Mouse (Mus musculus) limb, embryonic 15.5 days (tissue): ENCODE measurements around the gene Ccl22. TPM values are rescaled to one million over a fixed set of nuclear protein-coding genes. Genes with fewer than 3 reads are reported as not detected.

Experiments
- ATAC-seq: fragments of 200-750 bp; cut with Nextera tagmentation; 2 replicates; pipeline ENCODE4 v1.8.0; 2017; ENCODE audit warnings: low read depth, moderate TSS enrichment; ENCODE audit not compliant: insufficient number of reproducible peaks, low FRiP score, low TSS enrichment
- H3K27ac ChIP-seq: fragments of 300-500 bp; sonication (generic); 2 replicates; pipeline ENCODE4 v1.5.1; 2015; ENCODE audit warnings: moderate library complexity, mild to moderate bottlenecking, inconsistent platforms
- H3K27me3 ChIP-seq: fragments of 300-500 bp; sonication (generic); 2 replicates; pipeline ENCODE4 v1.6.1; 2015; ENCODE audit warnings: inconsistent platforms
- H3K36me3 ChIP-seq: fragments of 300-500 bp; sonication (generic); 2 replicates; pipeline ENCODE4 v1.6.1; 2015; ENCODE audit warnings: inconsistent platforms
- H3K4me1 ChIP-seq: fragments of 300-500 bp; sonication (generic); 2 replicates; pipeline ENCODE4 v1.6.1; 2015; ENCODE audit warnings: inconsistent platforms
- H3K4me2 ChIP-seq: fragments of 300-500 bp; sonication (generic); 2 replicates; pipeline ENCODE4 v1.6.1; 2015; ENCODE audit warnings: mild to moderate bottlenecking, inconsistent platforms
- H3K4me3 ChIP-seq: fragments of 300-500 bp; sonication (generic); 2 replicates; pipeline ENCODE4 v1.5.1; 2015; ENCODE audit warnings: mild to moderate bottlenecking, inconsistent platforms
- H3K9ac ChIP-seq: fragments of 300-500 bp; sonication (generic); 2 replicates; pipeline ENCODE4 v1.6.1; 2015; ENCODE audit warnings: inconsistent platforms
- H3K9me3 ChIP-seq: fragments of 300-500 bp; sonication (generic); 2 replicates; pipeline ENCODE4 v1.6.1; 2016; ENCODE audit warnings: inconsistent platforms
- WGBS: fragments of 180-500 bp; shearing (Covaris S2); methylation state at CpG from one replicate; pipeline ENCODE4 v1.1.7; 2015; 5-methylcytosine and 5-hydroxymethylcytosine counted together
- polyA plus RNA-seq: library from polyadenylated mRNA; unstranded; fragments of >200 nt; fragmentation: Nextera tagmentation; extraction: Ambion mirVana; gene quantifications from 2 replicates; pipeline ENCODE4 v1.2.1, GENCODE M21; 2015

The Ccl22 gene
- polyA plus RNA-seq, 1 experiment from 2014 or later = not detected

- H3K4me2 ChIP-seq = no peak overlapping the region
- H3K9ac ChIP-seq = no peak overlapping the region
- H3K9me3 ChIP-seq = no peaks in the 10 kb centered on the region
- H3K27ac ChIP-seq = no peak overlapping the region
- no peaks in the 10 kb centered on the region for H3K27me3 ChIP-seq
- H3K4me3 ChIP-seq = no peak overlapping the region
- 61% methylated on average over 7 of the region's 7 CpGs for WGBS
- H3K36me3 ChIP-seq = no peaks in the 10 kb centered on the region
- H3K4me1 ChIP-seq = peaks cover 29% of the 10 kb centered on the region
- no peak for ATAC-seq
Measured at GRCm38 (mm10) chr8:94781155-94781837, 35.9 kb downstream of the Ccl22 start.

- Histone ChIP-seq H3K36me3 (no peaks in the 10 kb centered on the region), H3K4me2 (0 out of 2 replicates have a peak overlapping the region, but pooled peaks have one; percentile 15), H3K4me3 (no peak overlapping the region), H3K27me3 (no peaks in the 10 kb centered on the region), H3K27ac (no peak overlapping the region), H3K4me1 (peaks cover 29% of the 10 kb centered on the region), H3K9me3 (no peaks in the 10 kb centered on the region), H3K9ac (no peak overlapping the region)
- 0 out of 2 replicates have a peak, but pooled peaks have one; percentile 40 for ATAC-seq
- 9% methylated on average over 11 of the region's 11 CpGs for WGBS
Measured at GRCm38 (mm10) chr8:94781838-94782235, 36.4 kb downstream of the Ccl22 start.

GRCm38 (mm10) chr8:94783890-94784289 lies 38.5 kb downstream of the Ccl22 start:
- Histone ChIP-seq H3K4me1 (peaks cover 26% of the 10 kb centered on the region), H3K27ac (no peak overlapping the region), H3K36me3 (no peaks in the 10 kb centered on the region), H3K27me3 (no peaks in the 10 kb centered on the region), H3K4me2 (no peak overlapping the region), H3K4me3 (no peak overlapping the region), H3K9ac (no peak overlapping the region), H3K9me3 (no peaks in the 10 kb centered on the region)
- 59% methylated on average over 4 of the region's 4 CpGs for WGBS
- ATAC-seq = no peak

- Histone ChIP-seq H3K27ac (no peak overlapping the region), H3K9me3 (no peaks in the 10 kb centered on the region), H3K9ac (no peak overlapping the region), H3K4me2 (no peak overlapping the region), H3K4me1 (peaks cover 22% of the 10 kb centered on the region), H3K4me3 (no peak overlapping the region), H3K27me3 (no peaks in the 10 kb centered on the region), H3K36me3 (no peaks in the 10 kb centered on the region)
- WGBS = 52% methylated on average over 12 of the region's 12 CpGs
- ATAC-seq = no peak
Measured at GRCm38 (mm10) chr8:94785247-94785985, 40.0 kb downstream of the Ccl22 start.

- no peaks in the 10 kb centered on the region for H3K9me3 ChIP-seq
- no peaks in the 10 kb centered on the region for H3K27me3 ChIP-seq
- 65% methylated on average over 6 of the region's 6 CpGs for WGBS
- no peak overlapping the region for H3K4me2 ChIP-seq
- no peak for ATAC-seq
- no peak overlapping the region for H3K9ac ChIP-seq
- H3K36me3 ChIP-seq = no peaks in the 10 kb centered on the region
- H3K27ac ChIP-seq = no peak overlapping the region
- no peak overlapping the region for H3K4me3 ChIP-seq
- peaks cover 22% of the 10 kb centered on the region for H3K4me1 ChIP-seq
Measured at GRCm38 (mm10) chr8:94785995-94786595, 40.7 kb downstream of the Ccl22 start.

GRCm38 (mm10) chr8:94787524-94788501 lies 42.4 kb downstream of the Ccl22 start:
- no peaks in the 10 kb centered on the region for H3K36me3 ChIP-seq
- no peak overlapping the region for H3K27ac ChIP-seq
- H3K4me2 ChIP-seq = no peak overlapping the region
- H3K4me1 ChIP-seq = peaks cover 14% of the 10 kb centered on the region
- H3K27me3 ChIP-seq = no peaks in the 10 kb centered on the region
- H3K9me3 ChIP-seq = no peaks in the 10 kb centered on the region
- no peak overlapping the region for H3K4me3 ChIP-seq
- no peak overlapping the region for H3K9ac ChIP-seq
- WGBS = 36% methylated on average over 15 of the region's 15 CpGs
- peak; percentile 27; the same call in 1 of the 2 replicates for ATAC-seq

- no peak for ATAC-seq
- no peak overlapping the region for H3K4me3 ChIP-seq
- H3K4me1 ChIP-seq = peaks cover 14% of the 10 kb centered on the region
- no peak overlapping the region for H3K9ac ChIP-seq
- H3K27me3 ChIP-seq = no peaks in the 10 kb centered on the region
- no peak overlapping the region for H3K27ac ChIP-seq
- H3K36me3 ChIP-seq = no peaks in the 10 kb centered on the region
- 70% methylated on average over 10 of the region's 10 CpGs for WGBS
- no peaks in the 10 kb centered on the region for H3K9me3 ChIP-seq
- H3K4me2 ChIP-seq = no peak overlapping the region
Measured at GRCm38 (mm10) chr8:94789256-94789955, 44.0 kb downstream of the Ccl22 start.

- no peaks in the 10 kb centered on the region for H3K9me3 ChIP-seq
- no peaks in the 10 kb centered on the region for H3K4me1 ChIP-seq
- no peaks in the 10 kb centered on the region for H3K36me3 ChIP-seq
- no peak overlapping the region for H3K4me3 ChIP-seq
- H3K9ac ChIP-seq = no peak overlapping the region
- WGBS = 84% methylated on average over 4 of the region's 4 CpGs
- H3K27ac ChIP-seq = no peak overlapping the region
- no peaks in the 10 kb centered on the region for H3K27me3 ChIP-seq
- H3K4me2 ChIP-seq = no peak overlapping the region
- ATAC-seq = no peak
Measured at GRCm38 (mm10) chr8:94794368-94794767, 49.0 kb downstream of the Ccl22 start.

- H3K4me1 ChIP-seq = no peaks in the 10 kb centered on the region
- no peak for ATAC-seq
- H3K27me3 ChIP-seq = no peaks in the 10 kb centered on the region
- H3K4me2 ChIP-seq = no peak overlapping the region
- no peak overlapping the region for H3K4me3 ChIP-seq
- H3K27ac ChIP-seq = no peak overlapping the region
- 91% methylated on average over 2 of the region's 2 CpGs for WGBS
- no peaks in the 10 kb centered on the region for H3K36me3 ChIP-seq
- H3K9ac ChIP-seq = no peak overlapping the region
- H3K9me3 ChIP-seq = no peaks in the 10 kb centered on the region
Measured at GRCm38 (mm10) chr8:94794782-94795181, 49.4 kb downstream of the Ccl22 start.

GRCm38 (mm10) chr8:94800278-94800968 lies 55.0 kb downstream of the Ccl22 start:
- WGBS = 61% methylated on average over 7 of the region's 7 CpGs

More at GRCm38 (mm10) chr8:94800278-94800968, 55.0 kb downstream of the Ccl22 start:
- H3K36me3 ChIP-seq = no peaks in the 10 kb centered on the region
- ATAC-seq = no peak
- H3K27me3 ChIP-seq = no peaks in the 10 kb centered on the region
- no peak overlapping the region for H3K4me2 ChIP-seq
- no peaks in the 10 kb centered on the region for H3K9me3 ChIP-seq
- H3K4me3 ChIP-seq = no peak overlapping the region
- no peak overlapping the region for H3K9ac ChIP-seq
- H3K27ac ChIP-seq = no peak overlapping the region
- peaks cover 3% of the 10 kb centered on the region for H3K4me1 ChIP-seq
